Mouse (Mus musculus): ENCODE data around the gene Fam8a1. TPM values are rescaled to one million over a fixed set of nuclear protein-coding genes. Genes with fewer than 3 reads are reported as not detected.

Fam8a1 gene
- polyA plus RNA-seq, 1 experiment = 16.9 TPM

DNA sequence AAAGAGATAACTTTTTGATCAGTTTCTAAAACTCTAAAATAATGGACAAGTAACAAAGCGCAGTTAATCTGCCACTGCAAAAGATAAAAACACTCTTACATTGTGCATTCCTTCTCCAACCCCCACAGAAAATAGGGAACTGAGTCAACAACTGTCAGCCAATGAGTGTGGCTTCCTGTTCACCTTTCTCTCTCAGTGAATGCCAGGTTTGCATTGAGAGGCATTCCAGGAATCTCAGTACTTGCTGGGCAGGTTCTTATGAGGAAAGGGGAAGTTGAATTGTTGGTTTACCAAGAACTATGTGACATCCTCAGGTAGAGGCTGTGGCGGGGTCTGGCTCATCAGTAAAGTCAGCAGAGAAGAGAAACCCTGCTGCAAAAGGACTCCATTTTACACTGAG lies 27.5 kb downstream of the Fam8a1 start:
- H3K4me3 ChIP-seq (replicated peaks; ENCODE audit: extremely low read depth, low read depth, low read length) = no peak overlapping the region
- DNase-seq = peak; percentile 22
- 66% methylated on average over 2 of the region's 2 CpGs for WGBS
- TF ChIP-seq CTCF (IDR thresholded peaks at IDR 0.05; ENCODE audit: insufficient read depth, low read length) (no peak), POLR2A (IDR thresholded peaks at IDR 0.05; ENCODE audit: borderline replicate concordance, extremely low read depth, low read depth, low read length) (no peak)
- H3K4me1 ChIP-seq (ENCODE audit: control insufficient read depth, insufficient read depth, low read length) = peaks cover 7% of the 10 kb centered on the region; the same call in 1 of the 2 replicates

DNA sequence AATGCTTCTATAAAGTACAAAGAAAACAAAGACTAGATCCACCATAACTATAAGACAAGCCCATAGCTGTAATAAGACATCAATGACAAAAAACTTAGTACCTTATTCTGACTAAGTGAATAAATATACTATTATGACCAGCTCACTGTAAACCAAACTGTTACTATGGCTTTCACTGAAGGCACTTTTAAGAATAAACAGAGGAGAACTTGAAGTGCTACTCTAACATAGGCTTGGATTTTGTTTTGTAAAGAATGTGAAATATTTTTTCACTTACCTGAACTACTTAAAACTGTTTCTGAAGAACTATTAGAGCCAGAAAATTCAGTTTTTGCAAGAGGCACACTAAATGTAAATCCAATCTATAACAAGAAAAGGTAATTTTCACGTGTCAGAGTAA lies 30.1 kb downstream of the Fam8a1 start:
- WGBS = 69% methylated on average over 1 of the region's 1 CpGs

DNA sequence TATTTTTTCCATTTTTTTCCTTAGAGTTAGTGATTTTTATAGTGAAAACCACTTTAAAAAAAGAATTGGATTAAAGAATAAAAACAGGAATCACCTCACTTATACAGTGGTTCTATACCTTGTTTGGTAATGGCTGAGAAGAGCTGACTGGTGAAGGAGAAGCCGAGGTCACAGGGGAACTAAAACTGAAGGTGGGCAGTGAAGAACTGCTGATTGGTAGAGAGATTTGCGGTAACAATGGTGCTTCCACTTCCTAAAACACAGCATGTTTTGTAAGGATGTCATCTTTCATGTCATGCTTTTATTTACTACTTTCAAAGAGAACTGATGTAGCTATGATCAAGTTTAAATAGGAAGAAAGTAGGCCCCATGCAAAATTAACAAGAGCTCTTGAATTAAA lies 32.2 kb downstream of the Fam8a1 start:
- TF ChIP-seq CTCF (IDR thresholded peaks at IDR 0.05; ENCODE audit: insufficient read depth, low read length) (no peak), POLR2A (IDR thresholded peaks at IDR 0.05; ENCODE audit: borderline replicate concordance, extremely low read depth, low read depth, low read length) (no peak)
- WGBS = 66% methylated on average over 2 of the region's 2 CpGs
- no peak for DNase-seq

More for the DNA sequence above, 30.1 kb downstream of the Fam8a1 start:
- TF ChIP-seq CTCF (IDR thresholded peaks at IDR 0.05; ENCODE audit: insufficient read depth, low read length) (no peak), POLR2A (IDR thresholded peaks at IDR 0.05; ENCODE audit: borderline replicate concordance, extremely low read depth, low read depth, low read length) (no peak)
- DNase-seq = no peak
- Histone ChIP-seq H3K4me3 (replicated peaks; ENCODE audit: extremely low read depth, low read depth, low read length) (no peak overlapping the region), H3K4me1 (ENCODE audit: control insufficient read depth, insufficient read depth, low read length) (peaks cover 7% of the 10 kb centered on the region; the same call in 1 of the 2 replicates)

DNA sequence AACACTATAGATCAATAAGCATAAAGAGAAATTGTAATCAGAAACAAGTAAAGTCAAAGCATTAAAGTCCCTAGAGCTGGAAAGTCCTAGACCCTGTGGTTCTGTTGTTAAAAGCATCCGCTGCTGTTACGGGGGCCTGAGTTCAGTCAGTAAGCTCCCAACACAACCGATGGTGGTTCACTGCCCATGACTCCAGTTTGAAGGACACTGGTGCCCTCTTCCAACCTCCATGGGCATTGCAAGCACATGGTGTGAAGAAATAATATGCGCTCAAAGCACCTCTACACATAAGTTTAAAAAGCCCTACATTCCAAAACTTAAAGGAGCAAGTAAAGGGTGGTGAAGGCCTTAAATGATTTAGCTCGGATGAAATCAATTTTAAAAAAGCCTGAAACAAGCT lies 33.8 kb downstream of the Fam8a1 start:
- 77% methylated on average over 5 of the region's 5 CpGs for WGBS
- no peak for DNase-seq
- TF ChIP-seq CTCF (IDR thresholded peaks at IDR 0.05; ENCODE audit: insufficient read depth, low read length) (peak; percentile 45; the same call in 1 of the 2 replicates), POLR2A (IDR thresholded peaks at IDR 0.05; ENCODE audit: borderline replicate concordance, extremely low read depth, low read depth, low read length) (no peak)

More for the DNA sequence above, 32.2 kb downstream of the Fam8a1 start:
- H3K4me1 ChIP-seq (ENCODE audit: control insufficient read depth, insufficient read depth, low read length) = peaks cover 7% of the 10 kb centered on the region; the same call in 1 of the 2 replicates
- H3K4me3 ChIP-seq (replicated peaks; ENCODE audit: extremely low read depth, low read depth, low read length) = no peak overlapping the region

DNA sequence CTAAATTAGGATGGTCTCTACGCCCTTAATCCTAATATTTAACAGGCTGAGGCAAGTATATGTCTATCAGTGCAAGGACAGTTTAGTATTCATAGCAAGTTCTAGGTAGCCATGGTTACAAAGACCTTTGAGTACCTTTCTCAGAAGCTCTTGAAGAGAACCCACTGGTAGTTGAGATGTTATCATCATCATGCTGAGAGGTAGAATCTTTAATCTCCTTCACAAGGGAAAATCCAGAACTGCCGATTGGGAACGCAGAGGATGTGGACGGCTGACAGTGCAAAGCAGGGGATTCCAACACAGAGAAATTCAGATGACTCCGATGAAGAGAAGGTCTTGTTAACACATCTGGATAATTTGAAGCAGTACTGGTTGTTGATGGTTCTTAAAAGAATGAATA lies 44.2 kb downstream of the Fam8a1 start:
- no peak overlapping the region for H3K4me3 ChIP-seq (replicated peaks; ENCODE audit: extremely low read depth, low read depth, low read length)
- peaks cover 2% of the 10 kb centered on the region; the same call in 1 of the 2 replicates for H3K4me1 ChIP-seq (ENCODE audit: control insufficient read depth, insufficient read depth, low read length)
- no peak for DNase-seq
- 88% methylated on average over 5 of the region's 5 CpGs for WGBS
- no peak for TF ChIP-seq CTCF (IDR thresholded peaks at IDR 0.05; ENCODE audit: insufficient read depth, low read length)
- no peak for TF ChIP-seq POLR2A (IDR thresholded peaks at IDR 0.05; ENCODE audit: borderline replicate concordance, extremely low read depth, low read depth, low read length)

More for the DNA sequence above, 33.8 kb downstream of the Fam8a1 start:
- H3K4me3 ChIP-seq (replicated peaks; ENCODE audit: extremely low read depth, low read depth, low read length) = no peak overlapping the region
- peaks cover 3% of the 10 kb centered on the region; the same call in 1 of the 2 replicates for H3K4me1 ChIP-seq (ENCODE audit: control insufficient read depth, insufficient read depth, low read length)

DNA sequence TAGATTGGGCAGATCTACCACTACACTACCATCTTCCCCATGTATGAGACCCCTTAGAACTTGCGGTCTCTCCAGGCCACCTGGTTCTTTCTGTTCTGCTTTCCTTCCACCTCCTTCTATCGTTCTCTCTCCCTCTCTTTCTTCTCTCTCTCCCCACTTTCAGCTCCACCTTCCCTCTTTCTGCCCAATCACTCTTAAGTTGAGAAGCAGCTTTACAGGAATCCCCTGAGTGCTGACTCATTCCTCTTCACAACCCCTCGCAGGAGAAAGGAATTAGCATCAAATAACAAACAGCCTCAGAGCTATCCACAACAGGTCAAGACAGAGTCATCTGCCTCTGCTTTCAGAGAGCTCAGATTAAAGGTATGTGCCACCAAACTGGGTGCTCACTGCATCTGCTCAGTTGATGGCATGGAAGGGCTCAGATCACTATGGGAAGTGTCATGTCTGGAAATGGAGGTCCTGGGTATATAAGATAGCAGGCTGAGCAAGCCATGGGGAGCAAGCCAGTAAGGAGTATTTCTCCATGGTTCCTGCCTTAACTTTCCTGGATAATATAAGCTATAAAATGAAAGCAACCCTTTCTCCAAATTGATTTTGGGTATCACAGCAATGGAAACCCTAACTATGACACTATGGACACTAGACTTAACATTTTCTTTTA lies 46.8 kb downstream of the Fam8a1 start:
- TF ChIP-seq CTCF (IDR thresholded peaks at IDR 0.05; ENCODE audit: insufficient read depth, low read length) = no peak
- no peak for TF ChIP-seq POLR2A (IDR thresholded peaks at IDR 0.05; ENCODE audit: borderline replicate concordance, extremely low read depth, low read depth, low read length)
- WGBS = 54% methylated on average over 3 of the region's 3 CpGs
- Histone ChIP-seq H3K4me3 (replicated peaks; ENCODE audit: extremely low read depth, low read depth, low read length) (no peak overlapping the region), H3K4me1 (ENCODE audit: control insufficient read depth, insufficient read depth, low read length) (peaks cover 2% of the 10 kb centered on the region; the same call in 1 of the 2 replicates)
- no peak for DNase-seq

DNA sequence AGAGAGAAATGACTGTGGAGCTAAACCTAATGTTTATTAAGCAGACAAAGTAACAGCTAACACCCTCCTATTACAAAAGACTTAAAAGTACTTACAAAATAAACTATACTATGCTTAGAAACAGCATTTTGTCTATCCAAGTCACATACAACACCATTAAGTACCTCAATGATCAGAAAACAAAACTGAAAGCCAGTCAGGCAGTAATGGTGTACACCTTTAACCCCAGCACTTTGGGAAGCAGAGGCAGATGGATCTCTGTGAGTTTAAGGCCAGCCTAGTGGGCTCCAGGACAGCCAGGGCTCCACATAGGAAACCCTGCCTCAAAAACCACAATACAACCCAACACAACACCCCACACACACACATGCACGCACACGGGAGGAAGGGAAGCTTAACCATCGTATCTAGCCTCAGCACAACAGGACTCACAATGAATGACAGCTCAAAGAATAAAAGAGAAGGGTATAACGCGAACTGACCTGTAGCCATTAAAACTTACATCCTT lies 49.6 kb downstream of the Fam8a1 start:
- no peak for TF ChIP-seq CTCF (IDR thresholded peaks at IDR 0.05; ENCODE audit: insufficient read depth, low read length)
- no peak for TF ChIP-seq POLR2A (IDR thresholded peaks at IDR 0.05; ENCODE audit: borderline replicate concordance, extremely low read depth, low read depth, low read length)
- DNase-seq = no peak
- Histone ChIP-seq H3K4me1 (ENCODE audit: control insufficient read depth, insufficient read depth, low read length) (peaks cover 4% of the 10 kb centered on the region; the same call in 1 of the 2 replicates), H3K4me3 (replicated peaks; ENCODE audit: extremely low read depth, low read depth, low read length) (no peak overlapping the region)
- WGBS = 74% methylated on average over 5 of the region's 5 CpGs

DNA sequence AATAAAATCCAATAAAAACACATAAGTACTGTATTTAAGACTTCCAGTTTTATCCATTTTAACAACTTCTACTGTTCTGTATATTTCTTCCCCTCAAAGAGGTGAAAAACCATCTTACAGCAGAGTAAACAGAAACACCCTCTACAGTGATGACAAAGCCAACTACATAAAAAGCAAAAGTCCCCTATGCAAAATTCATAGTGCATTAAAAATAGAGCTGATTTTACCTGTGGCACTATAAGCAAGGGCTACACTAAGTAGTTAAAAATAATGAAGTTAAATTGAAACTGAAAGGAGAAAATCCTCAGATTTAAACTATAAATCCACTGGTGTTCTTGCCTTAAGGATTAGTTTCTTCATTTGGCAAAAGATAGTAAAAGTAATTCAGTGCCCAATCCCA lies 51.7 kb downstream of the Fam8a1 start:
- TF ChIP-seq POLR2A (IDR thresholded peaks at IDR 0.05; ENCODE audit: borderline replicate concordance, extremely low read depth, low read depth, low read length) (no peak), CTCF (IDR thresholded peaks at IDR 0.05; ENCODE audit: insufficient read depth, low read length) (no peak)
- DNase-seq = no peak
- Histone ChIP-seq H3K4me3 (replicated peaks; ENCODE audit: extremely low read depth, low read depth, low read length) (no peak overlapping the region), H3K4me1 (ENCODE audit: control insufficient read depth, insufficient read depth, low read length) (peaks cover 12% of the 10 kb centered on the region)

DNA sequence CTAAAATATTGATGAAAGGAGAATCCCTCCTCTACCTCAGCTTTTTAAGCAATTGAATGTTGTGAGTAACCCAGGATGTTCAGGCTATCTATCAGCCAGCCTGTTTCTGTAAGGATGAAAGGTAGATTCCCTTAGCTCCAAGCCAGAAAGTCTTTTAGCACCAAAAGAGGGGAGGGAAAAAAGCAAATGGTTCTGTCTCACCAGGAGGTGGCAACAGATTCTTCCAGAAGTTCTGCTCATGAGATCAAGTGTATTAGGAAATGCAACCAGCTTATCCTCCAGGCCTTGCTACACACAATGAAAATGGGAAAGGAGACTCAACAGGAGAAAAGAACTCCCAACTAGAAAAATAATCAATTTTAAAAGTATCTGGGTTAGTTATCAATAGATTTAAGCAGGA lies 55.0 kb downstream of the Fam8a1 start:
- peaks cover 10% of the 10 kb centered on the region for H3K4me1 ChIP-seq (ENCODE audit: control insufficient read depth, insufficient read depth, low read length)
- DNase-seq = no peak
- TF ChIP-seq CTCF (IDR thresholded peaks at IDR 0.05; ENCODE audit: insufficient read depth, low read length) (no peak), POLR2A (IDR thresholded peaks at IDR 0.05; ENCODE audit: borderline replicate concordance, extremely low read depth, low read depth, low read length) (no peak)
- H3K4me3 ChIP-seq (replicated peaks; ENCODE audit: extremely low read depth, low read depth, low read length) = no peak overlapping the region

DNA sequence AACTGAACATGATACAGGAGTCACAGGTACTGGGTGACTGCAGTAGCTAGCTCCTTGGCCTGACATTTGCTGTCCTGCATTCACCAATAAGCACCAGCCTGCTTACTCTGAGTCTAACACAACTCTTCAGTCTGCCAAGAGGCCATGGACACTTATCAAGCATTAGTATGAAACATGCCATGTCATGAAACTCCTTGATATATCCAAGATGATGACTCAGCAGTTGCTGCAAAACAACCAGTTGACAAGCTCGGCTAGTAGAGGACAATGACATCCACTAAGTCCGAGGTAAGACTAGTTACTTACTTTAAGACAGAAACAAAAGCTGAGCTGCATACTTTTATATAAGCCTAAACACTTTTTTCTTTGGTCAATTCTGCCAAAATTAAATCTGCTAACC lies 55.9 kb downstream of the Fam8a1 start:
- WGBS = 14% methylated on average over 2 of the region's 2 CpGs
- peaks cover 10% of the 10 kb centered on the region for H3K4me1 ChIP-seq (ENCODE audit: control insufficient read depth, insufficient read depth, low read length)
- peak overlapping the region; percentile 24 for H3K4me3 ChIP-seq (replicated peaks; ENCODE audit: extremely low read depth, low read depth, low read length)
- DNase-seq = no peak
- TF ChIP-seq CTCF (IDR thresholded peaks at IDR 0.05; ENCODE audit: insufficient read depth, low read length) (no peak), POLR2A (IDR thresholded peaks at IDR 0.05; ENCODE audit: borderline replicate concordance, extremely low read depth, low read depth, low read length) (no peak)
